Mouse (Mus musculus) cerebellum, adult (tissue): ENCODE data around the gene Cyp4a30b.
"Not testable (repeated sequence)": the region's sequence is repeated elsewhere in the genome, so short reads cannot be mapped to it uniquely, and the experiment has no call there.

Source experiments
- ATAC-seq: cut with Nextera tagmentation; 2 replicates; pipeline ENCODE4 v1.9.2; 2017; ENCODE audit warnings: mild to moderate bottlenecking, moderate library complexity, mixed read lengths; ENCODE audit not compliant: insufficient number of reproducible peaks, low FRiP score, low TSS enrichment

Gene Cyp4a30b

DNA sequence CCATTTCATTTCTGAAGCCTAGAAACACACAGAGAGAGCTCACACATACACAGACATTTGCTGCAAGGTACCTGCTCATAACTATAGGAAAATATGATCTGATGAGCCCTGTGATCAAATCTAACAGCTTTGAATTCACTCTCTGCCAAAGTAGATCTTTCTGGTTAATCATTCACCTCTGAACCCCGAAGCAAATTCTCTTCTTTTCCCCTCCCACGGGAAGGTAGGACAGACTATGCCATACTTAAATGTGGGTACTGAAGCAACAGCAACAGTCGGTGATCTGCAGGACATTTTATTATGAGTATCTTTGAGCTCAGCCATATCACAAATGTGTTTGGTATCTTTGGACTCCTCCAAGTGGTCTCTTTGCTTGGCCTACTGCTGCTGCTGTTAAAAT lies at the start of gene Cyp4a30b:
TSS of gene Cyp4a30b (plus strand) at position 301 of the 400 bp plus-strand sequence.
- ATAC-seq: no peak

DNA sequence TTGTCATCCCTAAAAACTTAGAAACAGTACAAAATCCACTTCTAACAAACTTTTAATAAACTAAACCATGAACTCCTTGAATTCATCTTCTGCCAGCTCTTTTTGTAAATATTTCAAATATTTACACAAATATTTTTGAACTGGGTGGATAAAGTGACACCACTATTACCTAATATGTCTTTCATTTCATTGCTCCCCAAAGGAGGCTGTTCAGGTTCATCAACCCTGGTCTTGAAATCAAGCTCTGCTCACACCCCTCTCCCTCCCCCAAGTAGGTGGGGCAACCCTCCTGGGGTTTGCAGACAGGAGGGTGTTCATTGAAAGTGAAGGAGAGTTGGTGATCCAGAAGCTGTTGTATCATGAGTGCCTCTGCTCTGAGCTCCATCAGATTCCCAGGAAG lies 41.1 kb upstream of the Cyp4a30b start, which contains the start of gene Cyp4a12b:
TSS of gene Cyp4a12b (plus strand) at position 301 of the 400 bp plus-strand sequence.
- not testable (repeated sequence) for ATAC-seq

DNA sequence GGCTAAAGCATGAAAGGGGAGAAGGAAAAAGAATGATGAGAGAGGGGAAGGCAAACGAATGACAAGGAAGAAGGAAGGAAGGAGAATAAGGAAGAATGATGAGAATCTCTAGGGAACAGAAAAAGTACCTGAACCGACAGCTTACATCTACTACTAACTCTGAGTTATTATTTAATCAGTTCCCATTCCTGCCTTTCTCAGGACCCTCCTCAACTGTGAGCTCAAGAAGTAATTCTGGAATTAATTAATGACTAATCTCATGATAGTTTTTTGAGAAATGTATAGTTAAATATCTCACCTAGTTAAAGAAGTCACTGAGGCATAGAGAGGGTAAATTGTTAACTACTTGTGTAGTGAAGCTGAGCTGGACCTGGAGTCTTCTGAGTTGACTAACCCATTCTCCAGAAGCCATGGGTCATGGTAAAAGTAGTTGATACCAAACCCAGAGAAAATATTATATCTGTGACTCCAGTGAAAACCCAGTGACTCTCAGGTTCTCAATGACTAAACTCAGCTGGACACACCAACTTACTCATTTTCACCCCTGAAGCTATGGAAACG lies 1.7 kb upstream of the Cyp4a30b start:
- no peak for ATAC-seq

DNA sequence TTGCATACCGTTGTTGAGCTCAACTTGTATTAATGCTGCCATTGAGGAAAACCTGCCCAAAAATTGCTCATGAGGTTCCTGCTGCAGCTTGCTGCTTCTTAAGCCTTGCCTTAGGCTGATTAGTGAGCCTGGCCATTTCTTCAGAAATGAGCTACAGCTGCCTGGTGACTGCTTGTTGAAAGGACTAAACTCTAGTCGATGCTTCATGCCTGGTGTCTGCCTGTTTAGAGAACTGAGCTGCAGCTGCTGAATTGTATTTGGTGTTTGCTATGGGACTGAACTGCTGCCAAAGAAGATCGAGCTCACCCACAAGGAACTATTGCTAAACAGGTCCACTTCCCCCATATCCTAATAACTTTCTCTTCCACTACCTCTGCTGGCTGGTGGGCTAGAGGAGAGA lies 21.2 kb downstream of the Cyp4a30b start:
- not testable (repeated sequence) for ATAC-seq

DNA sequence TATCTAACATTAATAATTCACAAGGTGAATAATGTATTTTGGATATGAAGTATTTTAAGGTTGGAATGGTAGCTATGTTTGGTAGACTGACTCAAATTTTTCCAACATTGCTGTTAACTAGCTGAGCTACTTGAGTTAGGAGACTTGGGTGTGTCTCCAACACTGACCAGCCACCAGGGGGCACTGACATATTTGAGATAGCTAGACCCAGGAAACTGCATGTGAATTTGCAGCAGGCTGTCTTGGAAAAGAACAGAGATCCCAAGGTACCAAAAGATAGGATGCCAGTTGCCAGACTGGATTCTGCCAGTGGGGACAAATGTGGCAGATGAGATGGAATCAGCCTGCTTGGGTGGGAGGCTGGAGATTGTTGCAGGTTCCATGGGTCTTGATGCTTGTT lies 23.6 kb downstream of the Cyp4a30b start:
- ATAC-seq: not testable (repeated sequence)

DNA sequence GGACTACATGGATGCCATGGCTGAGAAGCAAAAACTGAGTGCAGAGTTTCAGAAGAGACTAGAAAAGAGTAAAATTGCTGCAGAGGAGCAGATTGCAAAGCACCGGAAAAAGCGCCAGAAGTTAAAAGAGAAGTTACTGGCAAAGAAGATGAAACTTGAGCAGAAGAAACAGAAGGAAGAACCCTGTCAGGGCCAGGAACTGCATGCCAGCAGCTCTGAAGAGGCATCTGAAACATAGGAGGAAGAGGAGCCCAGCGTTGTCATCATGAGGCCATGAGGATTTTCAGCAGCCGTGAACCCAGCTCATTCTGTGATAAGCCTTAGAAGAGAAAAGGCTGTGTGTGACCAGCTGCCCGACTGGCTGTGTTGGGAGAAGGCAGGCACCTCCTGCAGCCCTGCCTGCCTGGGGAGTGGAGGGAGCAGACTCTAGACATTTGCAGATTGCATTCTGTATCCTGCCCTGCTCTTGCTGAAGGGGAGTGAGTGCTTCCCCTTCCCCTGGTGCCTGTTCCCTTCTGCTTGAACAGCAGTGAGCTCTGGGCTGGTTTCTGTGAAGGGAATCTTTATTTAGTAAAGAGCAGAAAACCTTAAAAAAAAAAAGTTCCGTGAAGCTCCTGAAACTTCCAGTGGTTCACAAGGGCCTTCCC lies 28.7 kb downstream of the Cyp4a30b start:
- no peak for ATAC-seq

DNA sequence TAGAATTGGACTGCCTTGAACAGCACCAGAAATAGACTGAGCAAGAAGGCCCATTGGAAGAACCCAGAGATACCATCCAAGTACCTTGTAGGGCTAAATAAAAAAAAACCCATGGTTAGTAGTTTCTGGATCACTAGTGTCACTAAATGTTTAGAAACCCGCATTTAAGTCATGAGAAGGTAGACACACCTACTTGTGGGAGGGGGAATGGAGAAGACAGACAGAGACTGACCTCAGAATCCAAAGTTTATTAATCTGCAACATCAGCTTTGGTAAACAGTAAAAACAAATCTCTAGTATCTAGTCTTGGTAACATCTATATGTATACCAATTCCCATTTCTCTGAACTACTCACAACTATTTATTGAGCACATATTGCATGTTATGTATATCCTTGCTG lies 43.6 kb downstream of the Cyp4a30b start, which contains the start of gene Cyp4a14:
TSS of gene Cyp4a14 (minus strand) at position 142 of the 400 bp plus-strand sequence.
- no peak for ATAC-seq

DNA sequence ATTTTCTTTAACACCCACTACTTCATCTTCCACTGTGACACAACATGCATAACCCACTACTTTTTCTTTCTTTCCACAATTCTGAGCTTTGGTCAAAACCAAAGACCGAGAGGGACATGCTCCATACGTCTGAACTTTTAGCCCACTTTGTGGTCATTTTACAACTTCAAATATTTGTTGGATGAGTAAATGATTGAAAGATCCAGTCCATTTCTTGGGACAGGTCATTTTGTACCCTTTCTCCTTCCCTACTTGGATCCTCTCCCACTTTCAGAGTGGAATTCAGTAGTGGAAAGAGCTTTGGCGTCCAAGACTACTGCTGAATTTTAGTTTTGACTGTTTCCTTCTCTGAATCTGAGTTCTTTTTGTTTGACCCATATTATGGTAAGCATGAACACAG lies 45.1 kb downstream of the Cyp4a30b start:
- ATAC-seq: no peak

DNA sequence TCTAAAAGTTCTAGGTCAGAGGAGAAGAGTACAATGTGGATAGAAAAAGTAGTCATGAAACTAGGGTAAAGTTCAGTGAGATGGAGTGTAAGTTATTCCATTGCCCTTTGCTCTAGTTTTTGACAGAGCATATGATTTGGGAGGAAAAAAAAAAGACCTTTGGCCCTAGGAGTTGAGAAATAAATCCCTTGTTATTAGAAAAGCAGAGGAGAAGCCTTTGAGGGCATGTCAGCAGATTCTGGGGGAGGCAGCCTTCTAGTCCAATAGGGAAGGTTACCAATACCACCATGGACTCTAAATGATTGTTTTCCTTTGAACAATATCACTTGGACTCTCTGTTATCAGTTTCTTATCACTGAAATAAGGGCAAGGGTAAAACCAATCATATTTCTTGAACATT lies 61.6 kb downstream of the Cyp4a30b start:
- not testable (repeated sequence) for ATAC-seq

DNA sequence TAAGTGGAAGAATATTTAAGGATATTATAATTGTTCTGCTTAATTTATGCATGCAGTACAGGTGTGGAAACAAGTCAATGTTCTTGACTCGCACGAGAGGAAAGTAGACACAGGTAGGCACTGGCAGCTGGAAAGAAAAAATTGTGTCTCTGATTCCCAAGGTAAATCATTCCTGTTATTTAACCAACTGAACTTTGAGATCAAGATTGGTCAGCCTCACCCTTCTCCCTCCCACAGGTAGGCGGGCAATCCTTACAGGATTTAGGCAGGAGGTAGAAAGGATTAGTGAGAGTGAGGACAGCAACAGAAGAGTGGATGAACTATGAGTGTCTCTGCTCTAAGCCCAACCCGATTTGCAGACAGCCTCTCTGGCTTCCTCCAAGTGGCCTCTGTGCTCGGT lies 65.6 kb downstream of the Cyp4a30b start, which contains the start of gene Cyp4a10:
TSS of gene Cyp4a10 (plus strand) at position 265 of the 400 bp plus-strand sequence.
- ATAC-seq: not testable (repeated sequence)

DNA sequence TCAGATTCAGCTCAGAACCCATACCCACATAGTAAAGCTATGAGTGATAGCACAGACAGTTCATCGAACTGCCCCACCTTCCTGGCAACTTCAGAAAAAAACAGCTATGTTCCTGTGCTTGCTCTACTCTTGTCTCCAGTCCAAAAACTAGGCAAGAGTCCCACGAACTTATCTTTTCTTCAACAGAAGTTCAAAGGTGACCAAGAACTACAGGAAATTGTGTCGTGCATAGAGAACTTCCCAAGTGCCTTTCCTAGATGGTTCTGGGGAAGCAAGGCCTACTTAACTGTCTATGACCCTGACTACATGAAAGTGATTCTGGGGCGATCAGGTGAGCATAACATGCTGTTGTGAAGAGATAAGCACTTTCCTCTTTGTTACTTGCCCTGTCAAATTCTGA lies 67.0 kb downstream of the Cyp4a30b start:
- no peak for ATAC-seq
